Mouse (Mus musculus): Measurements from ENCODE around the gene Nedd8. TPM values are rescaled to one million over a fixed set of nuclear protein-coding genes. Genes with fewer than 3 reads are reported as not detected.

The Nedd8 gene
- polyA plus RNA-seq, 1 experiment = 361 TPM

DNA sequence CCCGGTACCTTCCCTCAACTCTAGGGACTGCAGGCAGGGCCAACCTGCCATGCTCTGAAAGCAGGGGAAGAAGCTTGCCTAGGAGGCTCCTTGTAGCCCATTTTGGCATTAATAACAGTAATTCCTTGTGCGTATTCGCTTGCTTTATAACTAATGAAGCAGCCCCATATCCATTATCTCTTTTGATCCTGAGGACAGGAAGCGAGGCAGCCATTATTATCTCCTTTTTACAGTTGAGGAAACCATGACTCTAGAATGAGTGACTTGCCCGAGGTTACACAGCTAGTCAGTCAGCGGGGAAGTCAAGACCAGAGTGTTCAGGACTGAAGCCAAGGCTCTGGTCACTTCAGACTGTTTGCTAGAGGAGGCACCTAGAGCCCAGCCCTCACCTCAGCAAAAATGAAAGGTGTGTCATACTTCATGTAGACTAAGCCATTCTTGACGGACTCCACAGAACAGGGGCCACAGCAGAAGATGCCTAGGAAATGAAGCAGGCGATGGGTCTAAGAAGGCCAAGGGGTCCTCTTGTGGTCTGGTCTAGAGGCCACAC lies 34.2 kb upstream of the Nedd8 start:
- Histone ChIP-seq H3K27me3 (ENCODE audit: control insufficient read depth, insufficient read depth, insufficient read length) (no peaks in the 10 kb centered on the region), H3K79me2 (ENCODE audit: control insufficient read depth, insufficient read depth) (no peaks in the 10 kb centered on the region), H3ac (ENCODE audit: control insufficient read depth, insufficient read length) (no peak overlapping the region), H3K4me2 (ENCODE audit: low read depth) (no peak overlapping the region), H3K36me3 (ENCODE audit: control insufficient read depth, insufficient read depth) (no peaks in the 10 kb centered on the region), H3K4me3 (no peak overlapping the region)
- no peak for TF ChIP-seq POLR2A (IDR thresholded peaks at IDR 0.05; ENCODE audit: insufficient read length, low read depth)

DNA sequence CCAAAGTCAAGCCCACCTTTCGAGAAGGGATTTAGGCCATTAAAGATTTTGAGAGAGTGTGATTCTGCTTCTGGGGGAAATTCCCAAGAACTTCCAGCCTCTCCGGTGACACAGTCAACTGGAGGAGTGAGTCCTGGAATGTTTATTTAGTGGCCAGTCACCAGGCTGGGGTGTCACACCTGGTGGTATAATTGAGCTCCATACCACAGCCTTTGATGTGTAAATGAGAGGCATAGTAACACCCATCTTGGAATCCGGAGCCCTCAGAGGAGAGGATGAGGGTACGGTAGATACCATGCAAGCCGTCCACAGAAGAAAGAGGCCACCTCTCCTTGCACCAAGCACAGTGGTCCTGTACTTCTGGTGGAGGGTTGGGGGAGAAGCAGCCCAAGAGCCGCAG lies 30.8 kb upstream of the Nedd8 start:
- TF ChIP-seq TCF12 (IDR thresholded peaks at IDR 0.05; ENCODE audit: insufficient read depth, poor library complexity, severe bottlenecking) (no peak), MYOG (IDR thresholded peaks at IDR 0.05; ENCODE audit: control insufficient read depth in 1 of 3, insufficient read depth in 1 of 3, insufficient read length in 2 of 3, low read depth in 2 of 3) (no peak), E2F4 (IDR thresholded peaks at IDR 0.05; ENCODE audit: insufficient read depth) (no peak), CEBPB (IDR thresholded peaks at IDR 0.05; ENCODE audit: insufficient read depth, poor library complexity, severe bottlenecking) (no peak), SRF (IDR thresholded peaks at IDR 0.05; ENCODE audit: control insufficient read depth, insufficient read length, low read depth) (no peak), POLR2A (IDR thresholded peaks at IDR 0.05; ENCODE audit: insufficient read length, low read depth) (no peak), TCF3 (IDR thresholded peaks at IDR 0.05; ENCODE audit: insufficient read length, low read depth) (no peak), POLR2AphosphoS2 (IDR thresholded peaks at IDR 0.05; ENCODE audit: insufficient read length, low read depth) (no peak), MYOD1 (IDR thresholded peaks at IDR 0.05; ENCODE audit: control insufficient read depth in 1 of 3, insufficient read length in 2 of 3, low read depth in 2 of 3) (no peak)
- Histone ChIP-seq H3K4me2 (ENCODE audit: low read depth) (no peak overlapping the region), H3K27me3 (ENCODE audit: control insufficient read depth, insufficient read depth, insufficient read length) (peaks cover 4% of the 10 kb centered on the region), H3K36me3 (ENCODE audit: control insufficient read depth, insufficient read depth) (no peaks in the 10 kb centered on the region), H3K4me3 (no peak overlapping the region), H3ac (ENCODE audit: control insufficient read depth, insufficient read length) (no peak overlapping the region), H3K79me2 (ENCODE audit: control insufficient read depth, insufficient read depth) (no peaks in the 10 kb centered on the region)

GRCm38 (mm10) chr14:55701131-55701530 lies 29.2 kb upstream of the Nedd8 start:
- Histone ChIP-seq H3K27me3 (ENCODE audit: control insufficient read depth, insufficient read depth, insufficient read length) (peaks cover 4% of the 10 kb centered on the region), H3K36me3 (ENCODE audit: control insufficient read depth, insufficient read depth) (no peaks in the 10 kb centered on the region), H3K4me2 (ENCODE audit: low read depth) (no peak overlapping the region), H3K79me2 (ENCODE audit: control insufficient read depth, insufficient read depth) (no peaks in the 10 kb centered on the region), H3K4me3 (no peak overlapping the region), H3ac (ENCODE audit: control insufficient read depth, insufficient read length) (no peak overlapping the region)
- TF ChIP-seq USF1 (IDR thresholded peaks at IDR 0.05; ENCODE audit: low read depth) (no peak), MAX (IDR thresholded peaks at IDR 0.05; ENCODE audit: low read depth) (no peak), CEBPB (IDR thresholded peaks at IDR 0.05; ENCODE audit: insufficient read depth, poor library complexity, severe bottlenecking) (no peak), SRF (IDR thresholded peaks at IDR 0.05; ENCODE audit: control insufficient read depth, insufficient read length, low read depth) (no peak), TCF3 (IDR thresholded peaks at IDR 0.05; ENCODE audit: insufficient read length, low read depth) (no peak), POLR2AphosphoS2 (IDR thresholded peaks at IDR 0.05; ENCODE audit: insufficient read length, low read depth) (no peak), POLR2A (IDR thresholded peaks at IDR 0.05; ENCODE audit: insufficient read length, low read depth) (no peak), REST (IDR thresholded peaks at IDR 0.05; ENCODE audit: insufficient read depth, insufficient read length) (no peak), MYOG (IDR thresholded peaks at IDR 0.05; ENCODE audit: control insufficient read depth in 1 of 3, insufficient read depth in 1 of 3, insufficient read length in 2 of 3, low read depth in 2 of 3) (no peak), TCF12 (IDR thresholded peaks at IDR 0.05; ENCODE audit: insufficient read depth, poor library complexity, severe bottlenecking) (no peak), MYOD1 (IDR thresholded peaks at IDR 0.05; ENCODE audit: control insufficient read depth in 1 of 3, insufficient read length in 2 of 3, low read depth in 2 of 3) (no peak), E2F4 (IDR thresholded peaks at IDR 0.05; ENCODE audit: insufficient read depth) (no peak)

DNA sequence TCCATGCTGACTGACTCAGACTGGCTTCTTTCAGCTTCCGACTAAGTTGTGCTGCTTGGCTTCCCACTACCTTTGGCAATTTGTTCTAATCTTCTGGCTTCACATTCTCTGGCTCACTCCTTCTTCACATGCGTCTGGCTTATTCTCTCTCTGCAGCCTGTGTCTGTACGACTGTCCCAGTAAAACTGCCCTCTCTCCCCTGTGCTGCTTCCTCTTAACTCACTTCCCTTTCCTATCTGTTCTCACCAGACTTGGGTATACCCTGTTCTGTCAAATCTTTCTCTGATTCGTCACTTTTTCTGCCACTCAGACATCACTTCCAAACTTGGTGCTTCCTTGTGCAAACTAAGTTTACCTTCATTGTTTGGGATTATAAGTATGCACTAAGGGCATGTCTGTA lies 25.3 kb upstream of the Nedd8 start:
- no peak for TF ChIP-seq E2F4 (IDR thresholded peaks at IDR 0.05; ENCODE audit: insufficient read depth)
- TF ChIP-seq USF1 (IDR thresholded peaks at IDR 0.05; ENCODE audit: low read depth) = no peak
- no peak for TF ChIP-seq MAX (IDR thresholded peaks at IDR 0.05; ENCODE audit: low read depth)
- no peak for TF ChIP-seq MYOD1 (IDR thresholded peaks at IDR 0.05; ENCODE audit: control insufficient read depth in 1 of 3, insufficient read length in 2 of 3, low read depth in 2 of 3)
- TF ChIP-seq TCF12 (IDR thresholded peaks at IDR 0.05; ENCODE audit: insufficient read depth, poor library complexity, severe bottlenecking) = no peak
- TF ChIP-seq REST (IDR thresholded peaks at IDR 0.05; ENCODE audit: insufficient read depth, insufficient read length) = no peak
- no peak for TF ChIP-seq SRF (IDR thresholded peaks at IDR 0.05; ENCODE audit: control insufficient read depth, insufficient read length, low read depth)
- no peak for TF ChIP-seq MYOG (IDR thresholded peaks at IDR 0.05; ENCODE audit: control insufficient read depth in 1 of 3, insufficient read depth in 1 of 3, insufficient read length in 2 of 3, low read depth in 2 of 3)
- TF ChIP-seq POLR2AphosphoS2 (IDR thresholded peaks at IDR 0.05; ENCODE audit: insufficient read length, low read depth) = no peak
- TF ChIP-seq POLR2A (IDR thresholded peaks at IDR 0.05; ENCODE audit: insufficient read length, low read depth) = no peak
- no peak for TF ChIP-seq TCF3 (IDR thresholded peaks at IDR 0.05; ENCODE audit: insufficient read length, low read depth)
- no peak overlapping the region for H3ac ChIP-seq (ENCODE audit: control insufficient read depth, insufficient read length)
- no peak overlapping the region for H3K4me3 ChIP-seq
- no peaks in the 10 kb centered on the region for H3K79me2 ChIP-seq (ENCODE audit: control insufficient read depth, insufficient read depth)
- H3K36me3 ChIP-seq (ENCODE audit: control insufficient read depth, insufficient read depth) = no peaks in the 10 kb centered on the region
- H3K27me3 ChIP-seq (ENCODE audit: control insufficient read depth, insufficient read depth, insufficient read length) = peaks cover 4% of the 10 kb centered on the region
- no peak overlapping the region for H3K4me2 ChIP-seq (ENCODE audit: low read depth)

DNA sequence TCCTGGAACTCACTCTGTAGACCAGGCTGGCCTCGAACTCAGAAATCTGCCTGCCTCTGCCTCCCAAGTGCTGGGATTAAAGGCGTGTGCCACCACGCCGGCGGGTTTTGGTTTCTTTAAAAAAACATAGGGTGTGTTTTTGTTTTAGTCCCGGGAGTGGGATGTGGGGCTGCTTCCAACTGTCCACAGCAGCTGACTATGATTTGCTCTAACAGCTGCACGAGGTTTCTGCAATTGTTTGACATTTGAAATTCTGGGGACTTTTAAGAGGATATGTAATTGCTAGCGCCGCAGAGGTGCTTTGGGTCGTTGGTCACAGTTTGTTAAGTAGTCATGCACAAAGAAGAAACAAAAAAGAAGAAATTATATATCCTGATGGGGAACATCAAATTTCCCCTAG lies 17.5 kb upstream of the Nedd8 start:
- no peak overlapping the region for H3ac ChIP-seq (ENCODE audit: control insufficient read depth, insufficient read length)
- no peak overlapping the region for H3K4me3 ChIP-seq
- no peak overlapping the region for H3K4me2 ChIP-seq (ENCODE audit: low read depth)
- no peaks in the 10 kb centered on the region for H3K79me2 ChIP-seq (ENCODE audit: control insufficient read depth, insufficient read depth)
- no peaks in the 10 kb centered on the region for H3K36me3 ChIP-seq (ENCODE audit: control insufficient read depth, insufficient read depth)
- TF ChIP-seq MYOG (IDR thresholded peaks at IDR 0.05; ENCODE audit: control insufficient read depth in 1 of 3, insufficient read depth in 1 of 3, insufficient read length in 2 of 3, low read depth in 2 of 3) = peak in 2 of 3 experiments; percentile 16 to 27
- TF ChIP-seq TCF12 (IDR thresholded peaks at IDR 0.05; ENCODE audit: insufficient read depth, poor library complexity, severe bottlenecking) = peak; percentile 83
- TF ChIP-seq TCF3 (IDR thresholded peaks at IDR 0.05; ENCODE audit: insufficient read length, low read depth) = peak; percentile 31
- peak; percentile 89 to 91 (median 90) for TF ChIP-seq MYOD1 (IDR thresholded peaks at IDR 0.05; ENCODE audit: control insufficient read depth in 1 of 3, insufficient read length in 2 of 3, low read depth in 2 of 3)
- TF ChIP-seq E2F4 (IDR thresholded peaks at IDR 0.05; ENCODE audit: insufficient read depth) = no peak
- TF ChIP-seq MAX (IDR thresholded peaks at IDR 0.05; ENCODE audit: low read depth) = no peak
- TF ChIP-seq SRF (IDR thresholded peaks at IDR 0.05; ENCODE audit: control insufficient read depth, insufficient read length, low read depth) = no peak
- no peaks in the 10 kb centered on the region for H3K27me3 ChIP-seq (ENCODE audit: control insufficient read depth, insufficient read depth, insufficient read length)

Data from myocyte (in vitro differentiated cells).